13 mouse cellular contexts compared by ENCODE assay signal in genomic region chr12:33345773-33346435, GRCm38 (mm10). TPM values are rescaled to one million over a fixed set of nuclear protein-coding genes. Genes with fewer than 3 reads are reported as not detected.
DNase-seq lines count a peak whose midpoint lies in the region; ATAC-seq and TF ChIP-seq lines count a peak whose summit lies in the region.
"Had no signal": no experiment of that assay in that cellular context is flagged by ENCODE, and none has a peak within 500 bp of the region (broad histone marks: within the 10 kb centered on the region; RNA-seq: fewer than 3 reads in every experiment).

No protein-coding gene starts in this region.

- no peak for TF ChIP-seq CTCF in brain, embryonic 14.5 days (IDR thresholded peaks at IDR 0.05; ENCODE audit: borderline replicate concordance, extremely low read depth, insufficient read depth, insufficient read length)

- H3K27ac ChIP-seq in heart, embryonic 16.5 days (ENCODE audit: low read length), result no peak overlapping the region
- H3K27ac ChIP-seq in forebrain, embryonic 16.5 days (ENCODE audit: low read length), result no peak overlapping the region
- peak overlapping the region; percentile 49; the same call in 1 of the 2 replicates for H3K27ac ChIP-seq in midbrain, embryonic 14.5 days (replicated peaks; ENCODE audit: low read depth, low read length)

- WGBS in heart, embryonic 16.5 days, result 36% methylated on average over 23 of the region's 23 CpGs
- WGBS in forebrain, embryonic 16.5 days, result 42% methylated on average over 23 of the region's 23 CpGs
- 30% methylated on average over 23 of the region's 23 CpGs for WGBS in midbrain, embryonic 14.5 days

- H3K4me1 ChIP-seq in heart, embryonic 16.5 days (ENCODE audit: control insufficient read depth, insufficient read depth, low read length), result peaks cover 26% of the 10 kb centered on the region
- H3K4me1 ChIP-seq in forebrain, embryonic 16.5 days (replicated peaks; ENCODE audit: control insufficient read depth, insufficient read depth, low read length), result peaks cover 29% of the 10 kb centered on the region
- H3K4me1 ChIP-seq in midbrain, embryonic 14.5 days (ENCODE audit: control insufficient read depth, insufficient read depth, low read length), result peaks cover 39% of the 10 kb centered on the region

- 0 out of 2 replicates have a peak, but pooled peaks cover 3% of the 10 kb centered on the region for H3K27me3 ChIP-seq in heart, embryonic 16.5 days (ENCODE audit: control insufficient read depth, insufficient read depth, low read length)
- no peaks in the 10 kb centered on the region for H3K27me3 ChIP-seq in forebrain, embryonic 16.5 days (replicated peaks; ENCODE audit: control insufficient read depth, insufficient read depth, low read length)
- no peaks in the 10 kb centered on the region; the same call in 1 of the 2 replicates for H3K27me3 ChIP-seq in midbrain, embryonic 14.5 days (ENCODE audit: control insufficient read depth, insufficient read depth, low read length)

- peaks cover 15% of the 10 kb centered on the region for H3K36me3 ChIP-seq in heart, embryonic 16.5 days (ENCODE audit: control insufficient read depth, insufficient read depth)
- H3K36me3 ChIP-seq in forebrain, embryonic 16.5 days (ENCODE audit: control insufficient read depth, insufficient read depth), result no peaks in the 10 kb centered on the region; the same call in 1 of the 2 replicates
- H3K36me3 ChIP-seq in midbrain, embryonic 14.5 days (ENCODE audit: control insufficient read depth, insufficient read depth, low read length), result no peaks in the 10 kb centered on the region; the same call in 1 of the 2 replicates

- DNase-seq in heart, postnatal 4 days, result no peak
- peak; percentile 39 for DNase-seq in brain, embryonic 14.5 days (ENCODE audit: low read depth)
- peak; percentile 43 for DNase-seq in midbrain, embryonic 14.5 days
- DNase-seq in cerebellum, postnatal 25 days, result no peak
- DNase-seq: cerebellum, adult 11-12 months; gastrocnemius, postnatal 25 days; lung, adult 2 months; thymus, postnatal 25 days had no signal

- H3K4me3 ChIP-seq in heart, embryonic 16.5 days (ENCODE audit: low read length), result no peak overlapping the region
- H3K4me3 ChIP-seq in forebrain, embryonic 16.5 days (replicated peaks; ENCODE audit: low read length), result no peak overlapping the region; the same call in 1 of the 2 replicates
- H3K4me3 ChIP-seq in midbrain, embryonic 14.5 days (replicated peaks; ENCODE audit: low read depth, low read length), result no peak overlapping the region

- H3K4me2 ChIP-seq in heart, embryonic 16.5 days (ENCODE audit: low read depth, low read length), result peak overlapping the region; percentile 19
- H3K4me2 ChIP-seq in forebrain, embryonic 16.5 days (ENCODE audit: low read length), result peak overlapping the region; percentile 41; the same call in 1 of the 2 replicates
- peak overlapping the region; percentile 51 for H3K4me2 ChIP-seq in midbrain, embryonic 14.5 days (ENCODE audit: low read length)

- peaks cover 8% of the 10 kb centered on the region for H3K9me3 ChIP-seq in heart, embryonic 16.5 days (replicated peaks; ENCODE audit: control insufficient read depth, low read length)
- H3K9me3 ChIP-seq in forebrain, embryonic 16.5 days (ENCODE audit: control insufficient read depth, low read length), result no peaks in the 10 kb centered on the region
- H3K9me3 ChIP-seq in midbrain, embryonic 14.5 days (ENCODE audit: control insufficient read depth, low read length), result no peaks in the 10 kb centered on the region

- no peak overlapping the region for H3K9ac ChIP-seq in heart, embryonic 16.5 days (ENCODE audit: low read length)
- H3K9ac ChIP-seq in forebrain, embryonic 16.5 days (replicated peaks; ENCODE audit: low read depth, low read length), result peak overlapping the region; percentile 55
- no peak overlapping the region; the same call in 1 of the 2 replicates for H3K9ac ChIP-seq in midbrain, embryonic 14.5 days (replicated peaks; ENCODE audit: low read length)

- no peak for TF ChIP-seq POLR2A in brain, embryonic 14.5 days (IDR thresholded peaks at IDR 0.05; ENCODE audit: borderline replicate concordance, extremely low read depth, insufficient read depth, insufficient read length, poor library complexity, severe bottlenecking)

- no peak for ATAC-seq in heart, embryonic 16.5 days (replicated peaks; ENCODE audit: extremely low read depth, insufficient read depth, low FRiP score)
- ATAC-seq in forebrain, embryonic 16.5 days, result no peak
- no peak for ATAC-seq in midbrain, embryonic 14.5 days (ENCODE audit: low FRiP score, low TSS enrichment)
- no peak for ATAC-seq in inflammation-experienced regulatory T-cells, adult 6 months
- ATAC-seq in CD4-positive, CD25-positive, alpha-beta regulatory T cell, adult 4 months, result no peak

RNA-seq across cellular contexts. Expression of gene Efcab10, which starts 48.8 kb away (rescaled TPM):
- 0.77 TPM in 1 of 2 replicates, not detected in the other for polyA plus RNA-seq in heart, embryonic 16.5 days (2015; fragmentation: Nextera tagmentation; extraction: Ambion mirVana)
- total RNA-seq in heart, postnatal 4 days (2021), result not detected
- polyA plus RNA-seq in brain, embryonic 14.5 days (2012; rRNA removed), result 1.1 and 1.8 TPM in 2 replicates
- 2.0 and 2.1 TPM in 2 replicates for polyA plus RNA-seq in forebrain, embryonic 16.5 days (2015; fragmentation: Nextera tagmentation; extraction: Ambion mirVana)
- polyA plus RNA-seq in midbrain, embryonic 14.5 days (2014; fragmentation: Nextera tagmentation; extraction: Ambion mirVana), result 2.9 and 3.4 TPM in 2 replicates
- not detected for polyA plus RNA-seq in inflammation-experienced regulatory T-cells, adult 6 months (2017; shearing (Covaris generic))
- not detected for polyA plus RNA-seq in CD4-positive, CD25-positive, alpha-beta regulatory T cell, adult 4 months (2017; shearing (Covaris generic))
- total RNA-seq: gastrocnemius, postnatal 25 days had no signal
- polyA plus RNA-seq: large intestine, adult 2 months had no signal

Comparison
In these comparisons a context has a peak if more than half of its experiments do, and no peak if none do; other contexts are left out.
1. DNase-seq: peak in brain, embryonic 14.5 days (single experiment) and midbrain, embryonic 14.5 days (single experiment); none in heart, postnatal 4 days (single experiment) and cerebellum, postnatal 25 days (0 of 2).
2. Peak in every context shown above with its lines, with median percentiles within 50 percentile points of each other: H3K4me2 ChIP-seq.